Mouse (Mus musculus) layer of hippocampus, adult 2 months (tissue): ENCODE data around the gene Foxk1. TPM values are rescaled to one million over a fixed set of nuclear protein-coding genes. Genes with fewer than 3 reads are reported as not detected.

Source experiments
- DNase-seq, 2 experiments: peaks; one replicate each; pipeline ENCODE4 v3.0.0; 2022; ENCODE audit warnings: low spot score in 2 of 2
- H3K27ac ChIP-seq: fragments of 200-600 bp; 2 replicates; pipeline ENCODE4 v1.8.1; 2022
- H3K4me3 ChIP-seq: fragments of 200-600 bp; 2 replicates; pipeline ENCODE4 v1.8.1; 2022; ENCODE audit warnings: mild to moderate bottlenecking
- CTCF ChIP-seq: fragments of 200-600 bp; conservative IDR thresholded peaks from 2 replicates; pipeline ENCODE4 v1.8.1; 2022; ENCODE audit warnings: antibody characterized with exemption, mild to moderate bottlenecking, moderate library complexity
- total RNA-seq, 2 experiments: library from RNA; stranded (reverse); gene quantifications; 2 replicates each; pipeline ENCODE4 v1.2.3; 2021

Foxk1 gene
- total RNA-seq, 2 experiments from 2014 or later = 53.0 to 60.3 TPM

DNA sequence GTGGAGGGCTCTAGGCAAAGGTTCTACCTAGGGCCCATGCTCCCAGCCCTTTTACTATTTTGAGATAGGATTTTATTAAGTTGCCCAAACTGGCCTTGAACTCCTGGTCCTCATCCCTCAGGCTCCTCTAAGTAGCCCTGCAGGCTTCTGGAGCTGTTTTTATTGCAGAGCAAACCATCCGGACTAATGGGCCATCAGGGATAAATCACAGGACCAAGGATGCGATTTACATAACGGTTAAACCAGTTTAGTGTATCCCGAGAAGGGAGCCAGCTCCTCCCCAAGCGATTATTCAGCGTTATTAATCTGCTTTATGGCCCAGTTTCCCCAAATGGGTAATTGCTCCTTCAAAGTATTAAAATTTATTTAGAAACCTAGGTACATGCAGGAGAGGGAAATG lies 14.1 kb downstream of the Foxk1 start:
- peak overlapping the region; percentile 48; the same call in 1 of the 2 replicates for H3K27ac ChIP-seq
- TF ChIP-seq CTCF = no peak
- no peak overlapping the region for H3K4me3 ChIP-seq
- DNase-seq = no peak

DNA sequence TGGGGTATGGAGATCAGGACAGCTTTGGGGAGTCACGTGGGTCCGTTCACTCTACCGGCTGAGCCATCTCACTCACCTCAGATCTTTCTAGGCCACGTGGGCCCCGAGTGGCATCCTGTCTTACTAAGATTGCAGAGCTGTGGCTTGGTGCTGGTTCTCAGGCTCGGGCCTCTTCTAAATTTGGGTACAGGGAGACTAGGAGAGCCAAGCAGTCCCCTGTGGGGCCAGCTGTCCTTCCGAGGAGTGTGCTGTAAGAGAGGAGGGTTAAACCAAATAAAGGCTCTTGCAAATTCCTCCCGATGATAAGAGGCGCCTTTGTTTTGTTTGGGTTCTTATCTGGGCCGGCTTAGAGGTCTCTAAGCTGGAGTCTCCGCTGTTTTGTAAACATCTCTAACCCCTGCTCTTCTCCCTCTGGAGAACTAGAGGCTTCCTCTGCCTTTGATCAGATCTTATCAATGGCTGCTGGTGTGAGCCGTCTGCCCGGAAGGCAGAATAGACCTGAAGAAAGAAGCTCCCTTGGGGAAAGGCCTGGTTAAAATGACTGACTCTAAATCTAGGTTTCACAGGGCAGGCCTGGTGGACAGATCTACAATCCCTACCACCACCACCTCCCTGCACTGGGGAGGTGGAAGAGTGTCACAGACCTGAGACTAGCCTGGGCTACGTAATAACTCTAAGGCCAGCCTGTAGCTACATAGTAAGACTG lies 14.9 kb downstream of the Foxk1 start:
- no peak for DNase-seq
- no peak for TF ChIP-seq CTCF
- H3K27ac ChIP-seq = peak overlapping the region; percentile 68
- H3K4me3 ChIP-seq = no peak overlapping the region

DNA sequence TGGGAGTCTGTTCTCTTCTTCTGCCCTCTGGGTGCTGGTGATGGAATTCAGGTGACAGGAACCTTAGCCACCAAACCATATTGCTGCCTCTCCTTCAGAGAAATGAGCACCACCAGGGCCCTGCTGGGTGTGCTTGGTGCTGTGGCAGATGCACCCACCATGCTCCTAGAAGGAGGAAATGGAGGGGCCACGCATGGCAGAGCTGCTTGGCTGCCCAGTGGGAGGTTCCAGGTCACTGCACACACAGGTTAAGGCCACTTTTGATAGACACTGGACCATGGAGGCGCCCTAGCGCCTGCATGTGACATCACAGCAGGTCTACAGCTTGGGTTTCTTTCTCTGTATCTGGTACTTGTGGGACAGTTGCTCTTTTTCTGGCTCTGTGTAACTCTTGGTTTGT lies 15.8 kb downstream of the Foxk1 start:
- Histone ChIP-seq H3K4me3 (no peak overlapping the region), H3K27ac (peak overlapping the region; percentile 68; the same call in 1 of the 2 replicates)
- TF ChIP-seq CTCF = 0 out of 2 replicates have a peak, but pooled peaks have one; percentile 3
- DNase-seq = no peak

- no peak overlapping the region for H3K27ac ChIP-seq
- no peak for DNase-seq
- TF ChIP-seq CTCF = no peak
- H3K4me3 ChIP-seq = no peak overlapping the region
These were observed 16.6 kb downstream of the Foxk1 start for GRCm38 (mm10) chr5:142417876-142418275.

GRCm38 (mm10) chr5:142418419-142418818 lies 17.1 kb downstream of the Foxk1 start:
- H3K4me3 ChIP-seq = no peak overlapping the region
- TF ChIP-seq CTCF = no peak
- DNase-seq = no peak
- peak overlapping the region; percentile 7; the same call in 1 of the 2 replicates for H3K27ac ChIP-seq

GRCm38 (mm10) chr5:142420317-142420716 lies 19.0 kb downstream of the Foxk1 start:
- DNase-seq = no peak

GRCm38 (mm10) chr5:142420920-142421319 lies 19.6 kb downstream of the Foxk1 start:
- peak overlapping the region; percentile 19; the same call in 1 of the 2 replicates for H3K27ac ChIP-seq
- DNase-seq = no peak
- no peak for TF ChIP-seq CTCF

More at GRCm38 (mm10) chr5:142420317-142420716, 19.0 kb downstream of the Foxk1 start:
- H3K4me3 ChIP-seq = no peak overlapping the region
- TF ChIP-seq CTCF = no peak
- H3K27ac ChIP-seq = peak overlapping the region; percentile 19; the same call in 1 of the 2 replicates

GRCm38 (mm10) chr5:142421886-142422285 lies 20.6 kb downstream of the Foxk1 start:
- H3K27ac ChIP-seq = peak overlapping the region; percentile 19; the same call in 1 of the 2 replicates
- DNase-seq = no peak
- no peak overlapping the region for H3K4me3 ChIP-seq
- no peak for TF ChIP-seq CTCF

More at GRCm38 (mm10) chr5:142420920-142421319, 19.6 kb downstream of the Foxk1 start:
- no peak overlapping the region for H3K4me3 ChIP-seq

DNA sequence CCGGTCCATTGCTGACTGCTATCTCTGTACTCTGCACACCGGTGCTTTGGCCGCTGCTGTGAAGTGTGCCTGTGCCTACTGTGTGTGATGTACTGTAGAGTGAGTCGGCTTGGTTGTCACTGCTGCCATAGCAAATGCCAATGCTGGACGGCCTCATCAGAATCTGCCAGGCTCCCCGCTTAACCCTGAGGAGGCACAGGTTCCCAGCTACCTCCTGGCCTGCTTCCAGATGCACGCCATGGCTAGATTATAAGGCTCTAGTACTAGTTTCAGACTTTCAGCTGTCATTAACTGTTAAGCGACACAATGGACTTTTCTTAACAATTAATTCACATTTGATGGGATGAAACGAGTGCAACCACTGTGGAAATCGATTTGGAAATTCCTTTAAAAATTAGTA lies 21.8 kb downstream of the Foxk1 start:
- H3K27ac ChIP-seq = peak overlapping the region; percentile 90; the same call in 1 of the 2 replicates
- TF ChIP-seq CTCF = no peak
- no peak for DNase-seq
- no peak overlapping the region for H3K4me3 ChIP-seq

GRCm38 (mm10) chr5:142423701-142424100 lies 22.4 kb downstream of the Foxk1 start:
- DNase-seq = no peak
- TF ChIP-seq CTCF = no peak
- H3K27ac ChIP-seq = peak overlapping the region; percentile 90
- no peak overlapping the region for H3K4me3 ChIP-seq

- Histone ChIP-seq H3K27ac (peak overlapping the region; percentile 90), H3K4me3 (peak overlapping the region; percentile 17; the same call in 1 of the 2 replicates)
- no peak for TF ChIP-seq CTCF
- DNase-seq = no peak
These were observed 23.5 kb downstream of the Foxk1 start for GRCm38 (mm10) chr5:142424627-142425349.

GRCm38 (mm10) chr5:142426476-142426875 lies 25.2 kb downstream of the Foxk1 start:
- Histone ChIP-seq H3K27ac (peak overlapping the region; percentile 90; the same call in 1 of the 2 replicates), H3K4me3 (no peak overlapping the region)
- TF ChIP-seq CTCF = no peak
- DNase-seq = no peak

- DNase-seq = no peak
- no peak overlapping the region for H3K27ac ChIP-seq
- no peak for TF ChIP-seq CTCF
- H3K4me3 ChIP-seq = no peak overlapping the region
These were observed 26.6 kb downstream of the Foxk1 start for GRCm38 (mm10) chr5:142427876-142428275.
